Mouse (Mus musculus): ENCODE data around the gene Hecw2. TPM values are rescaled to one million over a fixed set of nuclear protein-coding genes. Genes with fewer than 3 reads are reported as not detected.

Gene Hecw2
- total RNA-seq, 2 experiments from 2014 or later: 19.1 to 27.3 TPM

Small RNA genes lying within 50 kb of the gene (microRNA-seq; reads per million reads assigned to microRNA genes)
- gene Mir7681: 0 reads per million in 2 experiments

Other genes starting within 250 kb of the Hecw2 start
- under 1 TPM in 1 of 2 experiments, not detected in 1; 0.15 TPM for gene Ccdc150, start 55.5 kb upstream of the Hecw2 start, total RNA-seq (2021)
- 10 to 100 TPM; 24.7 to 27.2 TPM for gene Gtf3c3, start 243.8 kb upstream of the Hecw2 start, total RNA-seq (2021)

All from layer of hippocampus, postnatal 25 days (tissue).